Mouse (Mus musculus): ENCODE results near the gene Izumo4. TPM values are rescaled to one million over a fixed set of nuclear protein-coding genes. Genes with fewer than 3 reads are reported as not detected.

Izumo4 gene
- 9.3 and 10.4 TPM in 2 replicates for polyA plus RNA-seq (2015; fragmentation: Nextera tagmentation; extraction: Ambion mirVana)

DNA sequence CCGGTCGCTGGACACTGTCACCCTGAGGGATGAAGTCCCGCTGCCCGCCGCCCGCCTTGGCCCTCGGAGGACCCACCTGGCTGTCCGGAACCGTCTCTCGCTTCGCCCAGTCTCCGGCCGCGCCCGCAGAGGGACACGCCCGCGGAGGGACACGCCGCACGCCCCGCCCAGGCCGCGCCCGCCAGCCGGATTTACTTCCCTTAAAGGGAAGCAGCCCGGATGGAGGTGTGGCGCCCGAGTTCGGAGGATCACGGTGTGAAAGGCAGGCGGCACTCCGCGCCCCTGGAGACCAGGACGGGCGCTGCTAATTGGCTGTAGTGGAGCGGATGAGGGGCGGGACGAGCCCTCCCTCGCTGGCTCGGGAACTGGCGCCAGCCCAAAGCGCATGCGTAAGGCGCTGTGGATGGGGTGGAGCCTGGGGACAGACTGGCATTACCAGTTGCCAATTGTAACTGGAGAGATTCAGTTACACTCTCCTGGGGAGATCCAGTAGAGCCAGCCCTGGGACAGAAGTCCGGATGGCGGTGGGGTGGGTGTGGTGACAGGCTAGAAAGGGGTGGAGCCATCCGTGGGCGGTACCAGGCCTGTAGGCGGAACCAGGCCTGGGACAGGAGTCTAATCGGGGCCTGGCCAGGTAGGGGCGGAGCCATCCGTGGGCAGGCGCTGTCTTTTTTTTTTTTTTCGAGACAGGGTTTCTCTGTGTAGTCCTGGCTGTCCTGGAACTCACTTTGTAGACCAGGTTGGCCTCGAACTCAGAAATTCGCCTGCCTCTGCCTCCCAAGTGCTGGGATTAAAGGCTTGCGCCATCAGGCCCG is at the start of gene Izumo4, which contains the start of gene Mob3a:
Gene Izumo4, plus strand, starts transcription at position 464 of the 815 bp plus-strand sequence.
Gene Mob3a, minus strand, starts transcription at position 257 of the 815 bp plus-strand sequence.
- H3K36me3 ChIP-seq (ENCODE audit: control insufficient read depth, insufficient read depth) = no peaks in the 10 kb centered on the region; the same call in 1 of the 2 replicates
- H3K4me3 ChIP-seq (ENCODE audit: low read depth, low read length) = peak within 1 kb of the TSS; percentile 72
- ATAC-seq (ENCODE audit: low read depth) = peak; percentile 80
- H3K9me3 ChIP-seq (replicated peaks; ENCODE audit: control insufficient read depth, low read length) = no peaks in the 10 kb centered on the region
- under 1% methylated on average over 59 of the region's 59 CpGs for WGBS (ENCODE audit: insufficient replicate concordance)
- no peaks in the 10 kb centered on the region for H3K27me3 ChIP-seq (ENCODE audit: control insufficient read depth, insufficient read depth, low read depth, low read length)
- H3K4me2 ChIP-seq (ENCODE audit: low read depth, low read length) = peak within 1 kb of the TSS; percentile 99
- peaks cover 65% of the 10 kb centered on the region for H3K4me1 ChIP-seq (ENCODE audit: control insufficient read depth, low read depth, low read length)
- H3K27ac ChIP-seq (ENCODE audit: low read length) = peak within 1 kb of the TSS; percentile 98
- H3K9ac ChIP-seq (ENCODE audit: low read depth, low read length) = peak within 1 kb of the TSS; percentile 74

DNA sequence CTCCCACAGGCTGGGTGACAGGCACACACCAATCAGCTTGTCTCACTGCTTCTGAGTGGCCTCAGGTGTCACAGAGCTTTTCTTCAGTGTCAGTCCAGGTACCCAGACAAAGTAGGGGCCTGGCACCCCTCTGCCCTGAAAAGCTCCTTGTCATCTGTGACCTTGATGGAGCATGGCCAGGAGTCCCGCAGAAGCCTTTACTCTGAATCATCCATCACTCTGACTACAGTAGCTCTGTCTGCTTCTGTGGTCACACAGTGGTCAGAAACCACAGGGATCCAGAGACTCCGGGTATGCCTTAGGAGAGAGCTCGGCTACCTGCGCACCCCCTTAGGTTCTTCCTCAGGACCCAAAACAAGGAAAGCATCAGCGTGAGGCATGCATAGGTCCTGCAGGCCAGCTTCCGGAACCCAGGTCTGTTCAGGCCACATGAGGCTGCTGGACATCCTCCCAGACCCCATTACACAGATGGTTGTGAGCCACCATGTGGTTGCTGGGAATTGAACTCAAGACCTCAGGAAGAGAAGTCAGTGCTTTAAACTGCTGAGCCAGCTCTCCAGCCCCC is 48.7 kb upstream of the Izumo4 start:
- Histone ChIP-seq H3K4me2 (ENCODE audit: low read depth, low read length) (no peak overlapping the region), H3K36me3 (ENCODE audit: control insufficient read depth, insufficient read depth) (no peaks in the 10 kb centered on the region), H3K9ac (ENCODE audit: low read depth, low read length) (no peak overlapping the region), H3K4me3 (ENCODE audit: low read depth, low read length) (no peak overlapping the region), H3K4me1 (ENCODE audit: control insufficient read depth, low read depth, low read length) (peaks cover 30% of the 10 kb centered on the region), H3K27ac (ENCODE audit: low read length) (no peak overlapping the region), H3K27me3 (ENCODE audit: control insufficient read depth, insufficient read depth, low read depth, low read length) (no peaks in the 10 kb centered on the region), H3K9me3 (replicated peaks; ENCODE audit: control insufficient read depth, low read length) (no peaks in the 10 kb centered on the region)
- ATAC-seq (ENCODE audit: low read depth) = no peak
- WGBS (ENCODE audit: insufficient replicate concordance) = 72% methylated on average over 6 of the region's 6 CpGs

DNA sequence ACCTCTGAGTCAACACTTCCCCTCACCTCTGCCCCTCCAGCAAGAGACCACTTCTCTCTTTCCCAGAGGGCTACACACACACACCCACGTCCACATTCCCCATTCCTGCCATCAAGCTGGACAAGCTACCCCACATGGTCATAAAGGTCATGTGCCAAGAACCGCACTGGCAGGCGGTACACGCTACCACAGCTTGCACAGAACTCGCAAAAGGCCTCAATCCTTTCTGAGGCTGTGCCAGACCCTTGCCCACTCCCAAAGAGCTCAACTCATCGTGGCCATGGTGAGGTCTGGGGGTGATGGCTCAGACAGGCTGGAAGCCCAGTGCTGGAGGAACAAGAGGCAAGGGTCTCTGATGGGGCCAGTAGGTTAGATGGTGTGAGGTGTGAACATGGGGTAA is 47.1 kb upstream of the Izumo4 start:
- H3K9me3 ChIP-seq (replicated peaks; ENCODE audit: control insufficient read depth, low read length) = no peaks in the 10 kb centered on the region
- ATAC-seq (ENCODE audit: low read depth) = no peak
- peaks cover 39% of the 10 kb centered on the region for H3K4me1 ChIP-seq (ENCODE audit: control insufficient read depth, low read depth, low read length)
- no peak overlapping the region for H3K9ac ChIP-seq (ENCODE audit: low read depth, low read length)
- 0 out of 2 replicates have a peak overlapping the region, but pooled peaks have one; percentile 93 for H3K4me2 ChIP-seq (ENCODE audit: low read depth, low read length)
- H3K4me3 ChIP-seq (ENCODE audit: low read depth, low read length) = no peak overlapping the region
- WGBS (ENCODE audit: insufficient replicate concordance) = 89% methylated on average over 6 of the region's 6 CpGs
- H3K27me3 ChIP-seq (ENCODE audit: control insufficient read depth, insufficient read depth, low read depth, low read length) = no peaks in the 10 kb centered on the region
- H3K36me3 ChIP-seq (ENCODE audit: control insufficient read depth, insufficient read depth) = no peaks in the 10 kb centered on the region
- no peak overlapping the region for H3K27ac ChIP-seq (ENCODE audit: low read length)

DNA sequence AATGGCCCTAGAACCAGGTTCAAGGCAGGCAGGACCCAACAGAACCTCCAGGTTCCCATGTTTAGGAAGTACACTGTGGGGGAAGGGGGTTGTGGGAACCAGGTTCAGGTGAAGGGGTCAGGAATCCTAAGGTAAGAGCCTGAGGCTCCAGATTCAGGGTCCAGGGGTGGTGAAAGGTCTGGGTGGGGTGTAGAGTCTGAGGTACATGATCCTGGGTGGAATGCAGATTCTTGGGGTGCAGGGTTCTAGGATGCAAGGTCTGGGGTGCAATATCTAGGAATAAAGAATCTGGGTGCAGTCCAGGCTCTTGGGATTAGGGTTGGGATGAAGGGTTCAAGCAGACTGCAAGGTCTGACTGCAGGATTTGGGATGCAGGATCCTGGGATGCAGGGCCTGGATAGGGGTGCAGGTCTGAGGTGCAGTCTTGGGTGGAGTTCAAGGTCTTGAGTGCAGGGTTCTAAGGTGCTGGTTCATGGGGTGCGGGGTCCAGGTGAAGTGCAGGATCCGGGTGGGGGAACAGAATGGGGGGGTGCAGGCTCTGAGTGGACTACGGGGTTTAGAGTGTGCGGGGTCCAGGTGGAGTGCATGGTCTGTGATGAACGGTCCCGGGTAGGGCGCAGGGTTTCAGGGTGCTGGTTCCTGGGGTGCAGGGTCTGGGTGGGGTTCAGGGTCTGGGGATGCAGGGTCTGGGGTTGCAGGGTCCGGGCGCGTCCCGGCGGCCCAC is 46.4 kb upstream of the Izumo4 start:
- peak overlapping the region; percentile 88 for H3K9ac ChIP-seq (ENCODE audit: low read depth, low read length)
- peak overlapping the region; percentile 93 for H3K4me2 ChIP-seq (ENCODE audit: low read depth, low read length)
- peak overlapping the region; percentile 83 for H3K4me3 ChIP-seq (ENCODE audit: low read depth, low read length)
- no peaks in the 10 kb centered on the region for H3K9me3 ChIP-seq (replicated peaks; ENCODE audit: control insufficient read depth, low read length)
- H3K27me3 ChIP-seq (ENCODE audit: control insufficient read depth, insufficient read depth, low read depth, low read length) = no peaks in the 10 kb centered on the region
- under 1% methylated on average over 12 of the region's 12 CpGs for WGBS (ENCODE audit: insufficient replicate concordance)
- no peaks in the 10 kb centered on the region for H3K36me3 ChIP-seq (ENCODE audit: control insufficient read depth, insufficient read depth)
- H3K27ac ChIP-seq (ENCODE audit: low read length) = peak overlapping the region; percentile 66
- peak; percentile 5 for ATAC-seq (ENCODE audit: low read depth)
- H3K4me1 ChIP-seq (ENCODE audit: control insufficient read depth, low read depth, low read length) = peaks cover 39% of the 10 kb centered on the region

DNA sequence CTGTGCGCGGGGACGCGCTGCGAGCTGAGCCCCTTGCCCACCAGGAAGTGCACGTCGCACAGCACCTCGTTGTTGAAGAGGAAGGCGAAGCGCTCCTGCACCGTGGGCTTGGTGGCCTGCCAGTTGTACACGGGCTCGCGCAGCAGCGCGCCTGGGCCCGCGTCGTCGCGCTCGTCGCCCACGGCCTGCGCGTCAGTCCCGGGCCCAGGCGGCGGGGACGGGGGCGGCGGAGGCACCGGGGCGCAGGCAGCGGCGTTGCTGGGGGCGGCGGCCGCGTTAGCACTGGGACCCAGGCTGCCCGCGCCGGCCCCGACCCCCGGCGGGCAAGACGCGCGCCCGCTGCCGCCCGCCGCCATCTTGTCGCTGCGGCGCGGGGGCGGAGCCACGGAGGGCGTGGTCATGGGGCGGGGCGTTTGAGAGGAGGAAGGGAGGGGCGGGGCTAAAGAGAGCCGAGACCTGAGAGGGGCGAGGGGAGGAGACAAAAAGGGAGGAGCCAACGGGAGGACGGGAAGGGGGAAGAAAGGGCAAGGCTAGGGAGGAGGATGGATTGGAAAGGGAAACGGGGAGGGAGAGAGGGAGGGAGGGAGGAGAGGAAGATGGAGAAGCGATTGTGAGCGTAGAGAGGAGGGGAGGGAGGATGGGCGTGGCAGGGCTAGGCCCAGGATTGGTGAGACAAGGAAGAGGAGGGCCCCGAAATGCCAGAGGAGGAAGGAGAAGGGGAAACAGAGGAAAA is 45.7 kb upstream of the Izumo4 start:
- Histone ChIP-seq H3K9ac (ENCODE audit: low read depth, low read length) (peak overlapping the region; percentile 88), H3K4me1 (ENCODE audit: control insufficient read depth, low read depth, low read length) (peaks cover 39% of the 10 kb centered on the region), H3K4me2 (ENCODE audit: low read depth, low read length) (peak overlapping the region; percentile 93), H3K27ac (ENCODE audit: low read length) (peak overlapping the region; percentile 83), H3K9me3 (replicated peaks; ENCODE audit: control insufficient read depth, low read length) (no peaks in the 10 kb centered on the region), H3K36me3 (ENCODE audit: control insufficient read depth, insufficient read depth) (no peaks in the 10 kb centered on the region), H3K4me3 (ENCODE audit: low read depth, low read length) (peak overlapping the region; percentile 83), H3K27me3 (ENCODE audit: control insufficient read depth, insufficient read depth, low read depth, low read length) (no peaks in the 10 kb centered on the region)
- under 1% methylated on average over 72 of the region's 72 CpGs for whole genome bisulfite sequencing (ENCODE audit: insufficient replicate concordance)
- ATAC-seq (ENCODE audit: low read depth) = peak; percentile 68

DNA sequence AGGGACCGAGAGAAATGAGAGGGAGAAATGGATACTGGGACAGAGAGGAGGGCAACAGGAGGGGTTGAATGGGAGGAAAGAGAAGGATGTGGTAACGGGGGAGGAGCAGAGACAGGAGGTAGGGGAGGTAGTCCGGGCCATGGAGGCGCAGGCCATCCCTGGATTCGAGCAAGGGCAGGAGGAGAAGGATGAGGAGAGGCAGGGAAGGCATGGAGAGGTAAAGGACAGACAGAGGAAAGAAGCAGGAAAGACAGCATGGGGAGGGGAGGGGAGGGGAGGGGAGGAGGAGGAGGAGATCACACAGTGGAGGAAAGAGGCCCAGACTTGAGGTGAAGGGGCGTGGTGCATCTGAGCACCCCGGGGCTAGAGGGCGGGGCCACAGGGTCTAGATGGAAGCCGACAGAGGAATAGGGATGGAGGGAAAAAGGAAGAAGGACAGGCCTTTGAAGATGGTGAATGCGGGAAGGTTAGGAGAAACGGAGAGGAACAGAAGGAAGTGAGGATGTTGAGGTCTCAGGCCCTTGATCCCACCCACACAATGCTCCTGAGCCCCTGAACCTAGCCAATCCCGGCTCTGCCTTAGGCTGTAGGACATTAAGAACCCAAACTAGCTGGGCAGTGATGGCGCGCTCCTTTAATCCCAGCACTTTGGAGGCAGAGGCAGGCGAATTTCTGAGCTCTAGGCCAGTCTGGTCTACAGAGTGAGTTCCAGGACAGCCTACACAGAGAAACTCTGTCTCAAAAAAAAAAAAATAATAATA is 44.9 kb upstream of the Izumo4 start, which contains the start of gene Btbd2:
Gene Btbd2, minus strand, starts transcription at position 209 of the 761 bp plus-strand sequence.
- 33% methylated on average over 15 of the region's 15 CpGs for WGBS (ENCODE audit: insufficient replicate concordance)
- Histone ChIP-seq H3K27ac (ENCODE audit: low read length) (peak within 1 kb of the TSS; percentile 83), H3K4me3 (ENCODE audit: low read depth, low read length) (peak within 1 kb of the TSS; percentile 83), H3K36me3 (ENCODE audit: control insufficient read depth, insufficient read depth) (no peaks in the 10 kb centered on the region), H3K27me3 (ENCODE audit: control insufficient read depth, insufficient read depth, low read depth, low read length) (no peaks in the 10 kb centered on the region), H3K4me1 (ENCODE audit: control insufficient read depth, low read depth, low read length) (peaks cover 39% of the 10 kb centered on the region), H3K9me3 (replicated peaks; ENCODE audit: control insufficient read depth, low read length) (no peaks in the 10 kb centered on the region), H3K4me2 (ENCODE audit: low read depth, low read length) (peak within 1 kb of the TSS; percentile 93), H3K9ac (ENCODE audit: low read depth, low read length) (peak within 1 kb of the TSS; percentile 88)
- peak; percentile 55 for ATAC-seq (ENCODE audit: low read depth)

DNA sequence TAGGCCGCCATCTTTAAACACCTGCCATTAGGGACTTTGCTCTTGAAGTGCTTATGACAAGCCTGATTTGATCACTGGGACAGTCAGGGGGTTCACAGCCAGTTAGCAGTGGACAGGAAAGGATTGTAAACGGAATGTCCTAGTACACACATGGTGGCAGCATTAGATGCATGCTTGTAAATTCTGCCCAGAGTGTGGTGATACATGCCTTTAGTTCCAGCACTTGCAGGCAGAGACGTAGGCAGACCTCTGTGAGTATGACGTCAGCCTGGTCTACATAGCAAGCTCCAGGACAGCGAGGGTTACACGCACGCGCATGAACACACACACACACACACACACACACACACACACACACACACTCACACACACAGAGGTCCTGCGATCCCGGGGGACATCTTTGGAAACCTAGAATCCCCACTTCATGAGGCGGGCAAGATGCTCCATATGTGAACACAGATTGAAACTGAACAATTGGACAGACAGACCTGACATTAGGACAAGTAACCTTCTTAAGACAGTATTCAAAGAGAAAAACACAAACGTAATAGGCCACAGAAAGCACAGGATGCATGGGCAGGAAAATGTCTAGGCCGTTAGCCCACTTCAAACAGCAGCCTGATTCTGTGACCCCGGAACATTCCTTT is 43.7 kb upstream of the Izumo4 start:
- Histone ChIP-seq H3K4me3 (ENCODE audit: low read depth, low read length) (no peak overlapping the region), H3K9me3 (replicated peaks; ENCODE audit: control insufficient read depth, low read length) (no peaks in the 10 kb centered on the region), H3K4me2 (ENCODE audit: low read depth, low read length) (no peak overlapping the region), H3K27ac (ENCODE audit: low read length) (peak overlapping the region; percentile 83; the same call in 1 of the 2 replicates), H3K27me3 (ENCODE audit: control insufficient read depth, insufficient read depth, low read depth, low read length) (no peaks in the 10 kb centered on the region), H3K4me1 (ENCODE audit: control insufficient read depth, low read depth, low read length) (peaks cover 43% of the 10 kb centered on the region), H3K9ac (ENCODE audit: low read depth, low read length) (no peak overlapping the region), H3K36me3 (ENCODE audit: control insufficient read depth, insufficient read depth) (no peaks in the 10 kb centered on the region)
- WGBS (ENCODE audit: insufficient replicate concordance) = 83% methylated on average over 14 of the region's 14 CpGs
- no peak for ATAC-seq (ENCODE audit: low read depth)
